Mouse (Mus musculus) stomach, embryonic 14.5 days (tissue): ENCODE results near the gene Chmp5. TPM values are rescaled to one million over a fixed set of nuclear protein-coding genes. Genes with fewer than 3 reads are reported as not detected.

Source experiments
- ATAC-seq: fragments of 200-750 bp; cut with Nextera tagmentation; 2 replicates; pipeline ENCODE4 v1.8.0; 2017; ENCODE audit warnings: low read depth, moderate TSS enrichment; ENCODE audit not compliant: insufficient number of reproducible peaks, insufficient read depth, low FRiP score
- H3K27ac ChIP-seq: fragments of 300-500 bp; sonication (generic); 2 replicates; pipeline ENCODE4 v1.5.1; 2014; ENCODE audit warnings: mild to moderate bottlenecking, low read length, moderate library complexity, mixed read lengths
- H3K27me3 ChIP-seq: fragments of 300-500 bp; sonication (generic); 2 replicates; pipeline ENCODE4 v1.6.1; 2014; ENCODE audit warnings: low read length, control low read depth, mixed read lengths; ENCODE audit not compliant: control insufficient read depth, insufficient read depth
- H3K36me3 ChIP-seq: fragments of 300-500 bp; sonication (generic); 2 replicates; pipeline ENCODE4 v1.6.1; 2014; ENCODE audit warnings: mild to moderate bottlenecking, control low read depth, low read length, moderate library complexity, mixed read lengths; ENCODE audit not compliant: control insufficient read depth, insufficient read depth
- H3K4me1 ChIP-seq: fragments of 300-500 bp; sonication (generic); 2 replicates; pipeline ENCODE4 v1.6.1; 2014; ENCODE audit warnings: low read length, control low read depth, mixed read lengths; ENCODE audit not compliant: control insufficient read depth, insufficient read depth
- H3K4me2 ChIP-seq: fragments of 300-500 bp; sonication (generic); replicated peaks from 2 replicates; pipeline ENCODE4 v1.6.1; 2014; ENCODE audit warnings: low read depth, low read length, control low read depth
- H3K4me3 ChIP-seq: fragments of 300-500 bp; sonication (generic); 2 replicates; pipeline ENCODE4 v1.5.1; 2014; ENCODE audit warnings: low read depth, low read length, control low read depth
- H3K9ac ChIP-seq: fragments of 300-500 bp; sonication (generic); replicated peaks from 2 replicates; pipeline ENCODE4 v1.6.1; 2014; ENCODE audit warnings: low read depth, mild to moderate bottlenecking, control low read depth, low read length, moderate library complexity, mixed read lengths
- H3K9me3 ChIP-seq: fragments of 300-500 bp; sonication (generic); 2 replicates; pipeline ENCODE4 v1.6.1; 2016; ENCODE audit warnings: low read depth, low read length, control low read depth; ENCODE audit not compliant: control insufficient read depth
- WGBS: fragments of 180-500 bp; shearing (Covaris S2); extraction: QIAGEN DNeasy Blood & Tissue Kit; methylation state at CpG from one replicate; pipeline ENCODE4 v1.1.7; 2014; 5-methylcytosine and 5-hydroxymethylcytosine counted together
- polyA plus RNA-seq: library from polyadenylated mRNA; unstranded; fragments of >200 nt; fragmentation: Nextera tagmentation; extraction: Ambion mirVana; gene quantifications from 2 replicates; pipeline ENCODE4 v1.2.1, GENCODE M21; 2014

The Chmp5 gene
- polyA plus RNA-seq, 1 experiment from 2014 or later, result 103 TPM

GRCm38 (mm10) chr4:40976651-40977050 is 28.4 kb downstream of the Chmp5 start:
- Histone ChIP-seq H3K9ac (no peak overlapping the region), H3K27ac (no peak overlapping the region), H3K4me2 (no peak overlapping the region), H3K4me3 (no peak overlapping the region), H3K4me1 (peaks cover 8% of the 10 kb centered on the region), H3K27me3 (no peaks in the 10 kb centered on the region), H3K9me3 (no peaks in the 10 kb centered on the region), H3K36me3 (peaks cover 39% of the 10 kb centered on the region)
- WGBS, result 94% methylated on average over 10 of the region's 10 CpGs
- ATAC-seq, result no peak

GRCm38 (mm10) chr4:40979430-40979829 is 31.2 kb downstream of the Chmp5 start:
- Histone ChIP-seq H3K27me3 (no peaks in the 10 kb centered on the region), H3K36me3 (peaks cover 46% of the 10 kb centered on the region), H3K27ac (no peak overlapping the region), H3K9me3 (no peaks in the 10 kb centered on the region), H3K4me2 (no peak overlapping the region), H3K4me1 (no peaks in the 10 kb centered on the region), H3K4me3 (no peak overlapping the region), H3K9ac (no peak overlapping the region)
- WGBS, result 95% methylated on average over 1 of the region's 1 CpGs
- no peak for ATAC-seq

DNA sequence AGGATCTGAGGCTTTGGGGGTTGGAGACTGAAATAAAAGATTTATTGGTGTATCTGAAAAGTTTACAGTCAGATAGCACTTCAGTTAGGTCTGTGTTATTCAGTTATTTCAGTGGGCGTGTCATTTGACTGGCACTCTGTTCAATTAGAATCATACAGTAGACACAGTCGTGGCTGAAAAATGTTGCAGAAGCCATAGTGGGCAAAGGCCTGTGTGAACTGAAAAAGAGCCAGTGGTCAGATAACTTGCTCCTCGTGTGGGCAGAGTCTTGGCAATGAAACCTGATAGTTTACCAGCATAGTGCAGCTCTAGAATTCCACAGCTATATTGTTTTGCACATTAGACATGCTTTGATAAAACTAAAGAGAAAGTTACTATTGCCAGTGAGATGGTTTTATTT is 34.3 kb downstream of the Chmp5 start:
- peaks cover 58% of the 10 kb centered on the region for H3K36me3 ChIP-seq
- no peak for ATAC-seq
- WGBS, result 80% methylated on average over 3 of the region's 3 CpGs
- H3K27me3 ChIP-seq, result no peaks in the 10 kb centered on the region
- H3K4me1 ChIP-seq, result no peaks in the 10 kb centered on the region
- no peaks in the 10 kb centered on the region for H3K9me3 ChIP-seq
- no peak overlapping the region for H3K9ac ChIP-seq
- no peak overlapping the region for H3K4me2 ChIP-seq
- H3K4me3 ChIP-seq, result no peak overlapping the region
- no peak overlapping the region for H3K27ac ChIP-seq

DNA sequence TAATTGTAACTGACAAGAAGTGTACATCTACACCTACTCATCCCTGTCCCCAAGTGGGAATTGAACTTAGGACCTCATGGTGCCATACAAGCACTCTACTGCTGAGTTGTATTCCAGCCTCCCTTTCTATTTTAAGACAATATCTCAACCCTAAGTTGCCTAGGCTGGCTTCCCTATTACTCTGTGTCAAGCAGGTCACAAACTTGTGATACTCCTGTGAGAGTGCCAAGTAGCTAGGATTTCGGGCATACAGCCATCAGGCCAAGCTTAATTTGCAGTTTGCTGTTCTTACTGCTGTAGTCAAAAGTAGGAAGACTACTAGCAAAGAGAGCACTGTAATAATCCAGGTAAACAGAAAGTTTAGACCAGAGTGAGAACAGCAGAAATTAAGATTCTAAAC is 35.5 kb downstream of the Chmp5 start:
- Histone ChIP-seq H3K4me2 (no peak overlapping the region), H3K9ac (no peak overlapping the region), H3K4me3 (no peak overlapping the region), H3K36me3 (peaks cover 60% of the 10 kb centered on the region), H3K4me1 (no peaks in the 10 kb centered on the region), H3K9me3 (no peaks in the 10 kb centered on the region), H3K27ac (no peak overlapping the region), H3K27me3 (no peaks in the 10 kb centered on the region)
- ATAC-seq, result no peak
- WGBS, result 97% methylated on average over 1 of the region's 1 CpGs

DNA sequence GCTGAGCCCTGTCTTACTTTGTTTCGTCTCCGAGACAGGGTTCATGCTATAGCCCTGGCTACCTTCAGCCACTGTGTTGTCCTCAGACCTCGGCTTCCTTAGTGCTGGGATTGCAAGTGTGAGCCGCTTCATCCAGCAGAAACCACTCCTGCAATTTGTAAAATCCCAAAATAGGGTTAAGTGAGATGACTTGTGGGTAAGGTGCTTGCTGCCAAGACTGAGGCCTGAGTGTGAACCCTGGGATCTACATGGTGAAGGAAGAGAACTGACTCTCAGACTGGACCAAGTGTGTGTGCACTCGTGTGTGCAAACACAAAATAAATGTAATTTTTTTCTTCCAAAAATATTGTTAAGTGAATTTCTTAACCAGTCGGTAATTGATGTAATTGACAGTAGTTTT is 41.4 kb downstream of the Chmp5 start:
- Histone ChIP-seq H3K27ac (no peak overlapping the region), H3K4me1 (no peaks in the 10 kb centered on the region), H3K36me3 (peaks cover 91% of the 10 kb centered on the region), H3K4me2 (no peak overlapping the region), H3K4me3 (no peak overlapping the region), H3K9me3 (no peaks in the 10 kb centered on the region), H3K9ac (no peak overlapping the region), H3K27me3 (no peaks in the 10 kb centered on the region)
- 91% methylated on average over 6 of the region's 6 CpGs for WGBS
- ATAC-seq, result no peak

GRCm38 (mm10) chr4:40996302-40996701 is 48.1 kb downstream of the Chmp5 start:
- Histone ChIP-seq H3K4me2 (no peak overlapping the region), H3K4me3 (no peak overlapping the region), H3K36me3 (peaks cover 88% of the 10 kb centered on the region), H3K27me3 (no peaks in the 10 kb centered on the region), H3K27ac (no peak overlapping the region), H3K9ac (no peak overlapping the region), H3K4me1 (no peaks in the 10 kb centered on the region), H3K9me3 (no peaks in the 10 kb centered on the region)
- ATAC-seq, result no peak
- 94% methylated on average over 6 of the region's 6 CpGs for WGBS

GRCm38 (mm10) chr4:40997916-40998315 is 49.7 kb downstream of the Chmp5 start:
- Histone ChIP-seq H3K27me3 (no peaks in the 10 kb centered on the region), H3K27ac (no peak overlapping the region), H3K4me1 (no peaks in the 10 kb centered on the region), H3K4me2 (no peak overlapping the region), H3K36me3 (peaks cover 87% of the 10 kb centered on the region), H3K4me3 (no peak overlapping the region), H3K9me3 (no peaks in the 10 kb centered on the region), H3K9ac (no peak overlapping the region)
- WGBS, result 92% methylated on average over 4 of the region's 4 CpGs
- ATAC-seq, result no peak

GRCm38 (mm10) chr4:41000271-41000670 is 52.1 kb downstream of the Chmp5 start:
- Histone ChIP-seq H3K9me3 (no peaks in the 10 kb centered on the region), H3K4me1 (no peaks in the 10 kb centered on the region), H3K4me3 (no peak overlapping the region), H3K36me3 (peaks cover 90% of the 10 kb centered on the region), H3K27ac (no peak overlapping the region), H3K27me3 (no peaks in the 10 kb centered on the region), H3K4me2 (no peak overlapping the region), H3K9ac (no peak overlapping the region)
- no peak for ATAC-seq
- 74% methylated on average over 1 of the region's 1 CpGs for WGBS

GRCm38 (mm10) chr4:41000842-41001639 is 52.8 kb downstream of the Chmp5 start:
- H3K27me3 ChIP-seq, result no peaks in the 10 kb centered on the region
- no peaks in the 10 kb centered on the region for H3K9me3 ChIP-seq
- 88% methylated on average over 9 of the region's 9 CpGs for WGBS
- H3K4me1 ChIP-seq, result no peaks in the 10 kb centered on the region
- peaks cover 88% of the 10 kb centered on the region for H3K36me3 ChIP-seq
- no peak overlapping the region for H3K4me2 ChIP-seq
- ATAC-seq, result no peak
- no peak overlapping the region for H3K4me3 ChIP-seq
- H3K9ac ChIP-seq, result no peak overlapping the region
- no peak overlapping the region for H3K27ac ChIP-seq
